Mouse (Mus musculus) lung, embryonic 14.5 days (tissue): ENCODE measurements around the gene Ctnna2. TPM values are rescaled to one million over a fixed set of nuclear protein-coding genes. Genes with fewer than 3 reads are reported as not detected.

Experiments used
- ATAC-seq: fragments of 200-750 bp; cut with Nextera tagmentation; 2 replicates; pipeline ENCODE4 v1.8.0; 2017; ENCODE audit warnings: mild to moderate bottlenecking, moderate TSS enrichment, moderate library complexity; ENCODE audit not compliant: insufficient read depth
- DNase-seq: peaks from one replicate; pipeline ENCODE4 v3.0.0-alpha.2; 2015
- H3K27ac ChIP-seq: fragments of 300-500 bp; sonication (generic); 2 replicates; pipeline ENCODE4 v1.5.1; 2014; ENCODE audit warnings: low read depth, mild to moderate bottlenecking, moderate library complexity
- H3K27me3 ChIP-seq: fragments of 300-500 bp; sonication (generic); 2 replicates; pipeline ENCODE4 v1.6.1; 2014; ENCODE audit warnings: low read length, control low read depth; ENCODE audit not compliant: insufficient read depth
- H3K36me3 ChIP-seq: fragments of 300-500 bp; sonication (generic); 2 replicates; pipeline ENCODE4 v1.6.1; 2014; ENCODE audit warnings: control low read depth; ENCODE audit not compliant: insufficient read depth
- H3K4me1 ChIP-seq: fragments of 300-500 bp; sonication (generic); 2 replicates; pipeline ENCODE4 v1.6.1; 2014; ENCODE audit warnings: antibody characterized with exemption, control low read depth; ENCODE audit not compliant: insufficient read depth
- H3K4me2 ChIP-seq: fragments of 300-500 bp; sonication (generic); 2 replicates; pipeline ENCODE4 v1.6.1; 2014; ENCODE audit warnings: mild to moderate bottlenecking
- H3K4me3 ChIP-seq: fragments of 300-500 bp; sonication (generic); 2 replicates; pipeline ENCODE4 v1.5.1; 2014; ENCODE audit warnings: low read depth, low read length
- H3K9ac ChIP-seq: fragments of 300-500 bp; sonication (generic); 2 replicates; pipeline ENCODE4 v1.6.1; 2014
- H3K9me3 ChIP-seq: fragments of 300-500 bp; sonication (generic); 2 replicates; pipeline ENCODE4 v1.6.1; 2016; ENCODE audit warnings: low read depth, low read length, control low read depth
- CTCF ChIP-seq: IDR thresholded peaks from 2 replicates; pipeline ENCODE4 v1.5.1; 2016; ENCODE audit warnings: antibody characterized with exemption, low read depth
- WGBS: fragments of 180-500 bp; shearing (Covaris S2); extraction: QIAGEN DNeasy Blood & Tissue Kit; methylation state at CpG from one replicate; pipeline ENCODE4 v1.1.7; 2014; 5-methylcytosine and 5-hydroxymethylcytosine counted together
- polyA plus RNA-seq: library from polyadenylated mRNA; unstranded; fragments of >200 nt; fragmentation: Nextera tagmentation; extraction: Ambion mirVana; gene quantifications from 2 replicates; pipeline ENCODE4 v1.2.1, GENCODE M21; 2014

Gene Ctnna2
- polyA plus RNA-seq, 1 experiment from 2014 or later = 4.4 TPM

DNA sequence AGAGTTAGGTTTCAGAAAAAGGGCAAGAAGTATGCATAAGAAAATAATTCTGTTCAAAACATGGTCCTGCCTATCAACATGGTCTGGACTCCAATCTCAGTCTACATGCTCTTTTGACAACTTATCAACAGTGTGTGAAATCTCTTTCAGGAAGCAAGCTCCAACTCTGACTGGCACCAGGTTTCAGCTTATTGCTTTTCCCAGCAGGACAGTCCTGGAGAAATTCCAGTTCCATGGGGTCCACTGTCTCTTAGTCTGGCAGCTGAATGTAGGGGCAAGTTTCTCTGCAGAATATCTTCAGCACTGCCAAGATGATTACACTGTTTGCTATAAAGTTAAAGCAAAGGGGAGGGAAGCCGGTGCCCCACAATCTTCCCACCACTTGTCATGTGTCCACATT lies 130.1 kb downstream of the Ctnna2 start:
- TF ChIP-seq CTCF = no peak
- no peaks in the 10 kb centered on the region for H3K4me1 ChIP-seq
- no peak overlapping the region for H3K4me3 ChIP-seq
- no peak for DNase-seq
- H3K9me3 ChIP-seq = no peaks in the 10 kb centered on the region
- no peak overlapping the region for H3K4me2 ChIP-seq
- ATAC-seq = no peak
- 79% methylated on average over 1 of the region's 1 CpGs for WGBS
- no peak overlapping the region for H3K9ac ChIP-seq
- no peaks in the 10 kb centered on the region for H3K27me3 ChIP-seq
- H3K27ac ChIP-seq = no peak overlapping the region
- H3K36me3 ChIP-seq = no peaks in the 10 kb centered on the region

DNA sequence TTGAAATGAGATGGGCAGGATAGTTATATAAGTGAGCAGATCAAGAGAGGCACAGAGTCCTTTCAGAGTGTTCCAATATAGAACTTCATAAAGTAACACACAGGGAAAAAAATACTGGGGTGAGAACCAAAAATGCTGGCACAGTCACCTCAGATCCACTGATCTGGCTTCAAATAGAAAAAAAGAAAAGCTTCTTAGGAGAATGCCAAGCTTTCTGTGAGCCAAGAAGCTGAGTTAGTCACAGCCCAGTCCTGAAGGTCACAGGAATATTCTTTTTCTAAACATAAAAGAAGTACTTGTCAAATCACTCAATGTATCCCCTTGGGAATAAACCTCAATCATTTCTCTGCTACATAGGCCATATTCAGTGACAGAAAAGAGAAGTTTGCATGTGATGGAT lies 130.7 kb downstream of the Ctnna2 start:
- H3K27me3 ChIP-seq = no peaks in the 10 kb centered on the region
- no peak for ATAC-seq
- H3K9ac ChIP-seq = no peak overlapping the region
- no peak overlapping the region for H3K4me3 ChIP-seq
- H3K27ac ChIP-seq = no peak overlapping the region
- no peaks in the 10 kb centered on the region for H3K9me3 ChIP-seq
- no peaks in the 10 kb centered on the region for H3K4me1 ChIP-seq
- DNase-seq = no peak
- H3K36me3 ChIP-seq = no peaks in the 10 kb centered on the region
- no peak overlapping the region for H3K4me2 ChIP-seq
- no peak for TF ChIP-seq CTCF

DNA sequence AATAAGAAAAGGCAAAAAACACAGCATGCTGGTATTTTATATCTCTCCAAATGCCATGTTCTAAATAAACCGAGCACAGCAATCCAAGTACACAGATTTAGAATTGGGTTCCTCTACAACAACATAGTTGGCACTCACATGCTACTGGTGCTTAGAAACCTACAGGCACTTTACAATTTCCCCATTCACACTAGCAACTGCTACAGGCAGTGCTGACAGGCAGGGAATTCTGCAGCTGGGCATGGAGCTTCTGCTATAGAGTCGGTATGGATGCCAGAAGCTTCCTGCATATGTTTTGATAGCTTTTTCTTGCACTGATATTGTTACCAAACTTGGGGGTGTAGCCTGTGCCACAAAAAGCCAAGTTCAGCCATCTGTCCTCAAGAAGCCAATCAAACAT lies 131.8 kb downstream of the Ctnna2 start:
- no peaks in the 10 kb centered on the region for H3K4me1 ChIP-seq
- H3K27ac ChIP-seq = no peak overlapping the region
- no peaks in the 10 kb centered on the region for H3K9me3 ChIP-seq
- WGBS = 76% methylated on average over 2 of the region's 2 CpGs
- no peaks in the 10 kb centered on the region for H3K27me3 ChIP-seq
- ATAC-seq = no peak
- H3K4me3 ChIP-seq = no peak overlapping the region
- H3K4me2 ChIP-seq = no peak overlapping the region
- no peak for TF ChIP-seq CTCF
- no peaks in the 10 kb centered on the region for H3K36me3 ChIP-seq
- DNase-seq = no peak
- H3K9ac ChIP-seq = no peak overlapping the region

DNA sequence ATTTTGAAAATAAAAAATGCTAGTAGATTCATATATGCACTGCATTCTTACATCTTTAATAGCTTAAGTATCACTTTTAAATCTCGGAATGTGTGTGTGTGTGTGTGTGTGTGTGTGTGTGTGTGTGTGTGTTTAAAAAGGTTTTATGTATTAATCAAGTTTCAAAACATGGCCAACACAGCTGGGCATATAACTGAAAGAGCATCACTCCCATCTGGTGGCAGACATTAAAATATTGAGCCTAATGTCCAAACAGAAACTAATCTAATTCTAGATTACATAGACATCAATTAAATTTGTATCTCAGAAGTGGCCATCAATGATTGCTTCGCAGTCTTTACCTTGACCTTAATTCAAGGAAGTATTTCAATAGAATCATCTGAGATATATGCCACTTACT lies 140.4 kb downstream of the Ctnna2 start:
- Histone ChIP-seq H3K9me3 (no peaks in the 10 kb centered on the region), H3K36me3 (no peaks in the 10 kb centered on the region), H3K27ac (no peak overlapping the region), H3K9ac (no peak overlapping the region), H3K4me3 (no peak overlapping the region), H3K27me3 (no peaks in the 10 kb centered on the region), H3K4me1 (no peaks in the 10 kb centered on the region), H3K4me2 (no peak overlapping the region)
- DNase-seq (no peak), ATAC-seq (no peak)
- TF ChIP-seq CTCF = peak; percentile 9; the same call in 1 of the 2 replicates
- WGBS = 78% methylated on average over 2 of the region's 2 CpGs

DNA sequence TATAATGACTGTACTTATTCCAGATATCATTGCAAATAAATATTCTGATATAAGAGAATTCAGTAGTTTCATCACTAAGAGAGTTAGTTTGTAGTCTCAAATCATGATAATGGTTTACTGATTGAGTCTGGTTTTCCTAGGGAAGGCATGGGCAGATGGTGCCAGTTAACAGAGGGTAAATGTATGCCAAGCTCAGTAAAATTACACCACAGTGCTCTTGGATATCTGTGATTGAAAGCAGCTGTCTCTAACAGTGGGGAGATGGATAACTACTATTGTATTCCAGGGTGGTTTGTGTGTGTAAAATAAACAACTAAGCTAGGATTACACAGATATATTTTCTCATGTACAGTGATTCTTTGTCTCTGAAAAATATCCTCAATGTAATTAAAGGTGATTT lies 140.8 kb downstream of the Ctnna2 start:
- no peak overlapping the region for H3K4me2 ChIP-seq
- ATAC-seq (no peak), DNase-seq (no peak)
- H3K27me3 ChIP-seq = no peaks in the 10 kb centered on the region
- no peak overlapping the region for H3K27ac ChIP-seq
- no peak overlapping the region for H3K4me3 ChIP-seq
- no peak overlapping the region for H3K9ac ChIP-seq
- no peak for TF ChIP-seq CTCF
- H3K36me3 ChIP-seq = no peaks in the 10 kb centered on the region
- no peaks in the 10 kb centered on the region for H3K9me3 ChIP-seq
- H3K4me1 ChIP-seq = no peaks in the 10 kb centered on the region

DNA sequence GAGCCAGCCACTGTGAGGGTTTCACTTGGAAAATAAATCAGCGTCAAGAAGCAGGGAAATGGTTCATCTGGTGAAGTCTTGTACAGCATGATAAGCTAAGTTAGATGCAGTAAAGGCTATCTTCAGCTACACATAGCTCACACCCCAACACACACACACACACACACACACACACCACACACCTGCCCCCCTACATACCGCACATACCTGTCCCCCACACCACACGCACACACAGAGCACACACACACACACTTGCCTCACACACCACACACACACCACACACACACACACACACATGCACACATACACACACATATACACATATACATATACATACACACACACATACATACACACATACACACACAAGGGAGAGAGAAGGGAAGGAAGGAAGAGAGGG lies 142.0 kb downstream of the Ctnna2 start:
- no peaks in the 10 kb centered on the region for H3K9me3 ChIP-seq
- DNase-seq = no peak
- 87% methylated on average over 3 of the region's 3 CpGs for WGBS

DNA sequence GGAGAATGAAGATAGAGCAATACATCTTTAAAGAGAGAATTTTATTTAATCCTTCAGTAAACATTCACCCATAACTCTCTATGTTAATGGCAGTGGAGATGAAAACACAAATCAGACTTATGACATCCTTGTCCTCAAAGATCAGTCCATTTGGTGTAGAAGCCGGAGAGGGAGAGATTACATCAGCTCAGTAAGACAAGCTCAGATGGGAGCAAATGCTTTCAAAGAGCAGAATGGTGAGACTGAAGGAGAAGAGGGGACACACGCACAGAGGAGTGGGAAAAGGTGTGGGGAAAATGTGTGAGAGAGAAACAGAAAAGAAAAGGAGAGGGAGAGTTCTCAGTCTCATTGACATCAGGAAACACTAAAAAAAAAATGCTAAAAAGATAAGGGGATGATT lies 144.8 kb downstream of the Ctnna2 start:
- Histone ChIP-seq H3K4me1 (no peaks in the 10 kb centered on the region), H3K27me3 (no peaks in the 10 kb centered on the region), H3K27ac (no peak overlapping the region), H3K4me2 (no peak overlapping the region), H3K9ac (no peak overlapping the region), H3K4me3 (no peak overlapping the region), H3K9me3 (no peaks in the 10 kb centered on the region), H3K36me3 (no peaks in the 10 kb centered on the region)
- WGBS = 48% methylated on average over 2 of the region's 2 CpGs
- DNase-seq (no peak), ATAC-seq (no peak)
- no peak for TF ChIP-seq CTCF

More for the DNA sequence above, 142.0 kb downstream of the Ctnna2 start:
- Histone ChIP-seq H3K9ac (no peak overlapping the region), H3K4me3 (no peak overlapping the region), H3K27ac (no peak overlapping the region), H3K36me3 (no peaks in the 10 kb centered on the region), H3K4me1 (no peaks in the 10 kb centered on the region), H3K27me3 (no peaks in the 10 kb centered on the region), H3K4me2 (no peak overlapping the region)
- no peak for TF ChIP-seq CTCF
- no peak for ATAC-seq

DNA sequence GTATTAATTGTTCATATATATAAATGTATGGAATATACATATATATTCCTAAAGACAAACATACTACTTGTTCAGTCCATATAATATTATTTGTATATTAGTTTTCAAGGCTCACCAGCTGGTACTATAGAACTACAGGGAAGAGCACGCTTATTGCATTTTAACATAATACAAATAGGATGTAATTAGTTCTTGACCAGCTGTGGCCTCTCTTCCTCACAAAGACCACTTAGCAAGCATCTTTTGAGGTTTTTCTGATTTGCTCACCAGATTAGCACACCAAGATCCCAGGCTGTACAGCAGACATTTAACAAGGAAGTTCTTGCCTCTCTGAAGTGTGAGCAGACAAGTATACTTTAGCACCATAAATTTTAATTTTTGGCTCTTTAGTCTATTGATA lies 152.0 kb downstream of the Ctnna2 start:
- Histone ChIP-seq H3K4me3 (no peak overlapping the region), H3K27ac (no peak overlapping the region), H3K4me2 (no peak overlapping the region), H3K4me1 (no peaks in the 10 kb centered on the region), H3K9me3 (no peaks in the 10 kb centered on the region), H3K36me3 (no peaks in the 10 kb centered on the region), H3K9ac (no peak overlapping the region), H3K27me3 (no peaks in the 10 kb centered on the region)
- ATAC-seq (no peak), DNase-seq (no peak)
- TF ChIP-seq CTCF = no peak
- 73% methylated on average over 1 of the region's 1 CpGs for WGBS
